Mouse (Mus musculus): ENCODE data around the gene Gm6902.
"Not testable (repeated sequence)": the region's sequence is repeated elsewhere in the genome, so short reads cannot be mapped to it uniquely, and the experiment has no call there.

The Gm6902 gene

GRCm38 (mm10) chr7:23278800-23279199 lies at the start of gene Gm6902:
Gene Gm6902, minus strand, starts transcription at chr7:23278900.
- not testable (repeated sequence) for DNase-seq

GRCm38 (mm10) chr7:23300892-23301291 lies 22.2 kb upstream of the Gm6902 start, which contains the start of gene Nlrp4e:
Gene Nlrp4e, plus strand, starts transcription at chr7:23301192.
- not testable (repeated sequence) for DNase-seq

- not testable (repeated sequence) for DNase-seq
Measured at GRCm38 (mm10) chr7:23251582-23251981, 27.1 kb downstream of the Gm6902 start, which contains the start of gene Vmn1r166. Gene Vmn1r166, minus strand, starts transcription at chr7:23251682.
